Mouse (Mus musculus) spleen, adult 2 months (tissue): ENCODE measurements around the gene Cnpy3. TPM values are rescaled to one million over a fixed set of nuclear protein-coding genes. Genes with fewer than 3 reads are reported as not detected.

Experiments
- DNase-seq, 2 experiments: peaks; one replicate each; pipeline versions ENCODE4 v3.0.0 to v3.0.0-alpha.2; 2012 to 2021; ENCODE audit warnings: low spot score in 2 of 2, low read depth in 1 of 2
- H3K27ac ChIP-seq: fragments of 200-500 bp; 2 replicates; pipeline ENCODE4 v1.5.1; 2012; ENCODE audit warnings: low read length, inconsistent platforms; ENCODE audit not compliant: insufficient read depth
- H3K27me3 ChIP-seq: fragments of 200-500 bp; 2 replicates; pipeline ENCODE4 v1.6.1; 2012; ENCODE audit warnings: mild to moderate bottlenecking, moderate library complexity, low read length, inconsistent platforms; ENCODE audit not compliant: control insufficient read depth, insufficient read depth
- H3K36me3 ChIP-seq: fragments of 200-500 bp; 2 replicates; pipeline ENCODE4 v1.6.1; 2012; ENCODE audit warnings: mild to moderate bottlenecking, low read length, inconsistent platforms; ENCODE audit not compliant: control insufficient read depth, insufficient read depth
- H3K4me1 ChIP-seq: fragments of 200-500 bp; 2 replicates; pipeline ENCODE4 v1.6.1; 2011; ENCODE audit warnings: inconsistent platforms; ENCODE audit not compliant: control insufficient read depth, insufficient read depth, insufficient read length
- H3K4me3 ChIP-seq: fragments of 200-500 bp; 2 replicates; pipeline ENCODE4 v1.5.1; 2011; ENCODE audit warnings: mild to moderate bottlenecking, inconsistent platforms; ENCODE audit not compliant: insufficient read depth, insufficient read length; ENCODE audit errors: extremely low read depth
- CTCF ChIP-seq: fragments of 200-500 bp; IDR thresholded peaks from 2 replicates; pipeline ENCODE4 v1.5.1; 2011; ENCODE audit warnings: mild to moderate bottlenecking, inconsistent platforms; ENCODE audit not compliant: insufficient read depth, insufficient read length, insufficient replicate concordance; ENCODE audit errors: extremely low read depth
- POLR2A ChIP-seq: fragments of 200-500 bp; IDR thresholded peaks from 2 replicates; pipeline ENCODE4 v1.6.1; 2011; ENCODE audit warnings: low read depth, low read length, inconsistent platforms
- WGBS: fragments of 180-500 bp; shearing (Covaris S2); methylation state at CpG from one replicate; pipeline ENCODE4 v1.1.7; 2018; 5-methylcytosine and 5-hydroxymethylcytosine counted together
- polyA plus RNA-seq: library from polyadenylated mRNA; depleted of rRNA; stranded (reverse); fragments of >200 nt; gene quantifications from 2 replicates; pipeline ENCODE4 v1.2.3, GENCODE M21; 2012

The Cnpy3 gene
- polyA plus RNA-seq, 1 experiment = 55.6 TPM

DNA sequence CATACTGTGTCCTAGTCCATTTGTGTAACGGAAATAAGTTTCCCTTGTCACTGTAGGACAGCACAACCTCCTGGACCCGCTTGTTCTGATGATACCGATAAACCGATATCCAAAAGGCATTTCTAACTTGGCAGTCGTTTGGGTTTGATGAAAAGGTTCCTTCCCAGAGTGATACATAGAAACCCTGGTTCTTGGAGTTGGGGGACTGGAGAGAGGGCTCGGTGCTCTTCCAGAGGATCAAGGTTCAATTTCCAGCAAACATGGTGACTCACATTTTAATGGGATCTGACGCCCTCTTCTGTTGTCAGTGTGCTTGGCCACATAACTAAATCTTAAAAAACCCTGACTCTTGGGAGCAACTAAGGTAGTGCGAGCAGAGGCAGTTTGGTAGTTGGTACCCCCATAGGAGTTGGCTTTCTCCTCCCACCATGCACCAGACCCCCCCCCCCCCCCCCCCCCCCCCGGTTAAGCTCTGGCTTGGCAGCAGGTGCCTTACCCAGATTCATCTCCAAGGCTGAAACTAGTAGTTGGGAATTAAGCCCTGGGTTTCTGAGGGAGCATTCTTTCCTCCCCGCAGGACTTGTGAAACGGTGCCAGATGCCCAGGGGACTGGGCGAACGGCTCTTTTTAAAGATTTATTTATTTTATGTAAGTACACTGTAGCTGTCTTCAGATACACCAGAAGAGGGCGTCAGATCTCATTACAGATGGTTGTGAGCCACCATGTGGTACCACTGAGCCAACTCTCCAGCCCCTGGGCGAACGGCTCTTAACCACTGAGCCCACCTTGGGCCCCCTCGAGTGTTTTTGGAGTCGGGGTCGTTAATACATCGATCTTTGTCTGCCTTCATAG, 21.5 kb upstream of the Cnpy3 start:
- Histone ChIP-seq H3K4me3 (peak overlapping the region; percentile 91), H3K27me3 (no peaks in the 10 kb centered on the region), H3K4me1 (no peaks in the 10 kb centered on the region), H3K27ac (peak overlapping the region; percentile 73), H3K36me3 (peaks cover 22% of the 10 kb centered on the region)
- DNase-seq = no peak
- TF ChIP-seq CTCF (no peak), POLR2A (no peak)
- WGBS = 11% methylated on average over 20 of the region's 20 CpGs

DNA sequence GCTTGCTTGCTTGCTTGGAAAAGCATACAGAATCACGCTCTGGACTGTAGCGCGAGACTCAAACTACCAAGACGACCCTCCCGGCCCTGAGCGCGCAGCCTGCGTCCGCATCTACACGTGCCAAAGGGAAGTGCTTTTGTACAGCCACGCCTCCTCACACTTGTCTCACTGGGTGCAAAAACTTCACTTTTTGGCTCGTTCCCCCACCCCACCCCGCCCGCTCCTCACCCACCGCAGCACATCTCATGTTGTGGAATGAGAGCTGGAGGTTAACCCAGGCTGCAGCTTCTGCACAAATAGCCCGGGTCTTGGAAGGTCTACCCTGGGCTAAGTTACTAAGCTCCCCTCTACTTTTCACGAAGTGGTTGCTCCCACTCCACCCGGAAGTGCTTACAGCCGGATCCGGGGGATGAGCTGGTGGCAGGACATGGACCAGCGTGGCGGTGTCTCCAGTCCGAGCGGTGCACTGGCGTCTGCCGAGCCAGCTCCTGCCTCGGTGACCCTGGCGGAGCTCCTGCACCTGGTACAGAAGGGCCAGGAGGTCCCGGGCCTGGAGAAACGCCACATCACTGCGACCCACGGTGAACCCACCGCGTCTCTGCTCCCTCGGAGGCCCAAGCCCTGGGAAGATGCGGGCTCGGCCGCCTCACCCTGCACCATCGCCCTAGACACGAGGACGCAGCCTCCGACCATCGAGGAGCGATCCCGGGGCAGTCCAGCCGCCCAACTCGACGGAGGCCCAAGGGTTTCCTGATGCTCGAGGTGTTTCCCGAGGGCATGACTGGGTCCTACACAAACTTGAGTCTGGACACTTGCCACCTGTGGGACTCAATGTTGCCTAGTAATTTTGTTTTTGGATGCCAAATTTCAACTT, 20.6 kb upstream of the Cnpy3 start, which contains the start of gene 2310039H08Rik:
TSS of gene 2310039H08Rik (plus strand) at position 232 of the 874 bp plus-strand sequence.
- peak; percentile 69 to 74 for DNase-seq
- under 1% methylated on average over 50 of the region's 50 CpGs for WGBS
- Histone ChIP-seq H3K27me3 (no peaks in the 10 kb centered on the region), H3K27ac (peak within 1 kb of the TSS; percentile 73), H3K4me3 (peak within 1 kb of the TSS; percentile 91), H3K4me1 (no peaks in the 10 kb centered on the region), H3K36me3 (peaks cover 15% of the 10 kb centered on the region)
- peak; percentile 79 for TF ChIP-seq POLR2A
- no peak for TF ChIP-seq CTCF

DNA sequence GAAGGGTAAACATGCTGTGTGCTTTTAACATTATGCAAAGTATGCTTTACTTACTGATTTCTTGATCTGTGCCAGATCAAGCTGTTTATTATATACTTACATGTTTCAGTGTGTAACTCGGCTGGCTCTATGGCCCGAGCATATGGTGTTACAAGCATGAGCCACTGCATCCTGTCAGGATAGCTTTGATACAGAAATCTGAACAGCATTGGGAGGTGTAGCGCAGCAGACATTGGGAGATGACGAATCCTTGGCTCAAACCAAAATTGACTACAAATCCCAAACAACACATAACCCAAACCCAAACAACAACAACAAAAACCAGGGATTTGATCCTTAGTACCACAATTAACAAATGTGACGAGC, 20.0 kb upstream of the Cnpy3 start:
- no peak for TF ChIP-seq CTCF
- TF ChIP-seq POLR2A = no peak
- WGBS = 8% methylated on average over 5 of the region's 5 CpGs
- Histone ChIP-seq H3K4me1 (no peaks in the 10 kb centered on the region), H3K36me3 (peaks cover 13% of the 10 kb centered on the region), H3K27me3 (no peaks in the 10 kb centered on the region), H3K27ac (peak overlapping the region; percentile 13; the same call in 1 of the 2 replicates), H3K4me3 (peak overlapping the region; percentile 91)
- no peak for DNase-seq

DNA sequence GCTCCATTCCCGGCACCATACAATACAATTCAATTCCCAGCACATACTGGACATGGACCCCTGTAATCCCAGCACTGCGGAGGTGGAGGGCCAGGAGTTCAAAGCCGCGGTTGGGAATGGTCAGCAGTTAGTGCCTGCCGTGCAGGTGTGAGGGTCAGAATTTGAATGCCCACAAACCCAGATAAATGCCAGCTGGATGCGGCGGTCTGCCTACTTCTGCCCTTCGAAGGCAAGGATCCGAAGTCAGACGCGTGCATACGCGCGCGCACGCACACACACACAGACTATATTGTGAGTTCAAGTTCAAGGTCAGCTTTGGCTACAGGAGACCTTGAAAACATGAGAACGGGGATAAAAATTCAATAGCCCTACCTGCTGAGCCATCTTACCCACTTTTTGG, 19.6 kb upstream of the Cnpy3 start:
- DNase-seq = no peak
- WGBS = 78% methylated on average over 17 of the region's 17 CpGs
- no peak overlapping the region for H3K27ac ChIP-seq

DNA sequence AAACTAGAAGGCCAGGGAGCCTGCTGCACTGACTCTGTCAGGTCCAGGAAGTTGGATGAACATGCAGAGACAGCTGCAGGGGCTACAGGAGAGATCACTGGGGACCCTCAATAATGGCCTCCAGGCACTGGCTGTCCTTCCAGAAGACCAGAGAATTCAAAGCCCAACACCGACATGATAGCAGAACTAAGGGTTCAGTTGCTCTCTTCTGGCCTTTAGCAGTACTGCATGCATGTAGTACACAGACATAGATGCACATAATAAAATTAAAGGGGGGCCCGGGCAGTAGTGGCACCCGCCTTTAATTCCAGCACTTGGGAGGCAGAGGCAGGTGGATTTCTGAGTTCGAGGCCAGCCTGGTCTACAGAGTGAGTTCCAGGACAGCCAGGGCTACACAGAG, 19.0 kb upstream of the Cnpy3 start:
- TF ChIP-seq CTCF (no peak), POLR2A (no peak)
- peaks cover 8% of the 10 kb centered on the region for H3K36me3 ChIP-seq
- no peak overlapping the region for H3K27ac ChIP-seq
- H3K4me3 ChIP-seq = no peak overlapping the region
- 82% methylated on average over 4 of the region's 4 CpGs for whole genome bisulfite sequencing
- no peaks in the 10 kb centered on the region for H3K4me1 ChIP-seq
- DNase-seq = no peak
- no peaks in the 10 kb centered on the region for H3K27me3 ChIP-seq

More for the DNA sequence above, 19.6 kb upstream of the Cnpy3 start:
- H3K36me3 ChIP-seq = peaks cover 13% of the 10 kb centered on the region
- no peaks in the 10 kb centered on the region for H3K4me1 ChIP-seq
- no peak overlapping the region for H3K4me3 ChIP-seq
- no peaks in the 10 kb centered on the region for H3K27me3 ChIP-seq
- TF ChIP-seq CTCF (no peak), POLR2A (no peak)

DNA sequence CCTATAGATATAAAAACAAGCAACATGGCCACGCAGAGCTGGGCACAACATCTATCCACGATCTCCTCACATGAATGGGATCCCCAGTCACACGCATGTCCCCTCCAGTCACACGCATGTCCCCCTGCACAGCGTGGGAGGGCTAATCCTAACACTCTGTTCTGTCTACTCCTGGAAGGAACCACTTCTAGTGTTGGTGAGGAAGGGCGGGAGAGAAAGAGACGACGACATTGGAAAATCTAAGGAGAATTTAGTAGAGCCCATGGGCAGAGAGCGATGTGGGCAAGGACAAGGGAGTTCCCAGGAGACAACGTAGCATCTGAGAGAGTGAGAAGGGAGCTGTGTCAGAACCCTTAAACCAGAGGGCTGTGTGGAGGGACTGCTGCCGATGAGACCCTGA, 18.5 kb upstream of the Cnpy3 start:
- no peak for DNase-seq
- Histone ChIP-seq H3K27ac (no peak overlapping the region), H3K27me3 (no peaks in the 10 kb centered on the region), H3K4me3 (no peak overlapping the region), H3K36me3 (peaks cover 5% of the 10 kb centered on the region; the same call in 1 of the 2 replicates), H3K4me1 (no peaks in the 10 kb centered on the region)
- WGBS = 89% methylated on average over 11 of the region's 11 CpGs
- no peak for TF ChIP-seq POLR2A
- TF ChIP-seq CTCF = no peak
